Mouse (Mus musculus): ENCODE results near the gene Vars2. TPM values are rescaled to one million over a fixed set of nuclear protein-coding genes. Genes with fewer than 3 reads are reported as not detected.

The Vars2 gene
- 10 to 100 TPM; 11.1 to 15.2 TPM for polyA plus RNA-seq (2017; shearing (Covaris generic))

DNA sequence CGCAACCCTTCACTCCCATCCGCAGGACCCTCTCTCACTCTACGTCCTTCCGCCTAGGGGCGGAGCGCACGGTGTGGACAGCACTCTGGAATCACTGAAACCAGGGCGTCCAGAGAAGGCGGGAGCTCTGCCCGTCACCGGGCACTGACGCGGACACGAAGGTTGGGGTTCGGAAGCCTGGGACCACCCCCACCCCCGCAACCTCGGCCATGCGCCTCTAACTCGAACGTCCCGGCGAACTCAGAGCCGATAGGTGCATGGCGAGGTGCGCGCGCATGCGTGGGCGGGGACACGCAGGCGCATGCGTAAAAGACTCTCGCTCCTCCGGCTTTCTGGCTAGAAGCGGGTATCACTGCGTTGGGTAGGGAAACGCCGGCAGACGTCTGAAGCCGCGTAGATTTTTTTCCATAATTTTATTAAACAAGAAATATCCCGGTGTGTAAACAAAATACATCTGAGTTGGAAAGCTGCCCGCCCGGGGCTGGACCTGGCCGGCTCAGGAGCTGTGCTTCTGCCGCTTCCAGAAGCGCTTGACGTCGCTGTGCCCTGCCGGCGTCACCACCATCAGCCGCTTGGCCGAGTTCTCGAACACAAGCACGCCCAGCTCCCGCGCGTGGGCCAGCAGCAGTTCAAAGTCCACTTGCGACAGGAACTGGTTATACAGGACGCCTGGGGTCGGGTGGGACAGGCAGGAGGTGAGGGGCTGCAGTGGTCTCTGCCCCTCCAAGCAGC lies at the start of gene Vars2:
TSS of gene Vars2 (minus strand) at position 259 of the 732 bp plus-strand sequence.
- ATAC-seq = peak; percentile 81

DNA sequence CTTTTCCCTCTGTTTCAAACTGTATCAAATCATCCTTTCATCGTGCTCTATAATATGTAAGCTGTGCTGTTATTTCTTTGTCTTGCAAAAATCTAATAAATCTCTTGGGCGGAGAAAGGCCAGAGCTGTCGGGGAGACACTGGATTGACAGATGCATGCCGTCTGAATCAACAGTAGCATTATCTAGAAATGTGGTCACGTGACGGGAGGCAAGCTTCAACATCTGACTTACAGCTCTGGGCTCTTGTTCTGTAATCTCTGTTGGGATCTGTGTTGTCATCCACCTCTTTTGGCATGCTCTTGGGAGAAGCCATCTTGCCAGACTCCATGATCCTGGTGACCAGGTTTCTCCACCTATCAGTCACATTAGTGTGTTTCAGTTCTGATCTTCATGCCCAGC lies 49.7 kb upstream of the Vars2 start:
- ATAC-seq = no peak

DNA sequence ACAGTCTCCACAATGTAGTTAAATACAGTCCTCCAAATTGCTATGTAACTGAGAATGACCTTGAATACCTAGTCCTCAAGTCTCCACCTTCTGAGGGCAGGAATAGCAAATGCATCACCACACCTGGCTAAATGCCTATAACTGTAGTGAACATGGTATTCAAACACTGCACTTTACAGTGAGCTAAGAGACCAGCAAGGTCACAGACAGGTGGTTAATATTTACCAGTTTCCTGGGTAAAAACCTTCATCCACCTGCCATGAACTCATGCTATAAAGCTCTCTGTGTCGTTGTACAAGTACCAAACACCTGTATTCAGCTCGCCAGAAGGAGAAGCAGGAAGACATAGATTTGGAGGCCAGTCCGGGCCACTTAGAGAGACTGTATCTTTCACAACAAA lies 48.7 kb upstream of the Vars2 start:
- no peak for ATAC-seq

DNA sequence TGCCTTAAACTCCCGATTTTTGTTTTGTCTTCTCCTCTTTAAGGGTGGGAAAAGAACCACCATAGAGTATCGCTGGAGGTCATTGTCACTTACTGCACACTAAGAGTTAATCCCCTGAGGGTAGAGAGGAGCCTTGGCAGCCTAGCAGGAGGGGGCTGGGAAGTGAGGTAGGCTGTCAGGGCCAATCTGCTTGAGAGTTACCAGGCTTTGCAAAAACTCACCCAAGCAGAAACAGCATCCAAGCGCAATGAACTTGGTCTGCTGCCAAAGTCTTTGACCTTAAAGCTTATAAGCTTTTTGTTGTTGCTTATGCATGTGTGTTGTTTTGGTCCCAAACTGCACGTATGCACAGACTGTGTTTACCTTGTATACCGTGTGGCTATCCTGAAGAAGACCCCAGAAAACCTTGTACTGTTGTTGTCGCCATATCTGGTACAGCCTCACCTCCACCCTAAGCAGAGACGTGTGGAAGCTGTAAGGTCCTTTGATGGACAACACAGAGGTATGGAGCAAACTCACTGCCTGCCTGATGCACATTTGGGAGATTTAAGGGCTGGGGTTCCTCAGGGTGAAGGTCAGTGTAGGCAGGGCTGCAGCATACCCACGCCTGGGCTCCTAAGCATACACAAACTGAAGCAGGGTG lies 43.4 kb upstream of the Vars2 start:
- no peak for ATAC-seq

DNA sequence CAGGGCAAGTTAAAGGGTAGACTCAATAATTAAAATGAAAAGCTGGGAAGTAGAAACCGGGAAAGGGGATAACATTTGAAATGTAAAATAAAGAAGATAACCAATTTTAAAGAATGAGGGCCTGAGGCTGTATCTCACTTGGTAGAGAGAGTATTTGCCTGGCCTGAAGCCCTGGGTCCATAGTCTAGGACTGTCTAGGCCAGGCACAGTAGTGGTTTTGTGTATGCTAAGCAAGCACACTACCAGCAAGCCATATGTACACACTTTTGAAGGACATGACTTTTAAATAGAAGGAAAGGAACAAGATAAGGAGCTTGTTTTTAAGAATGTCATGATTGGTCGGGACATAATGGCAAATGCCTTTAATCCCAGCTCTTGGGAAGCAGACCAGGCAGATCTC lies 41.2 kb upstream of the Vars2 start:
- ATAC-seq = no peak

DNA sequence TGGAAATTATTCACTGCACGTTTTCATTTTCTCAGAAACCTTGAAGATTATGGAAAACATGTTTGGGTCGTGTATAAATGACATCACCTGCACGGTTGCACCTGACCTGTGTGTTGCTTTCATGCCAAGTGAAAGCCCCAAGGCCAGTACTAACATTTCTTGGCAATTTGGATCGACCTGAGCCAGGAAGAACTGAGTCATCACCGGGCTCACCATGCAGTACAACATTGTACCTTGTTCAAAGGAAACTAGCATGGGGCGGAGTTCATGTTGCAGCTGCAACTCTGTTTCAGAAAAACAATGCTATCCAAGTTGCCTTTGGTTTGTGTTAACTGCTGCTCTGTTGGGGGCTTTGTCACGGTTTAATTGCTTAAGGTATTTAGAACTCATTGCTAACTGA lies 40.5 kb upstream of the Vars2 start:
- ATAC-seq = peak; percentile 63

DNA sequence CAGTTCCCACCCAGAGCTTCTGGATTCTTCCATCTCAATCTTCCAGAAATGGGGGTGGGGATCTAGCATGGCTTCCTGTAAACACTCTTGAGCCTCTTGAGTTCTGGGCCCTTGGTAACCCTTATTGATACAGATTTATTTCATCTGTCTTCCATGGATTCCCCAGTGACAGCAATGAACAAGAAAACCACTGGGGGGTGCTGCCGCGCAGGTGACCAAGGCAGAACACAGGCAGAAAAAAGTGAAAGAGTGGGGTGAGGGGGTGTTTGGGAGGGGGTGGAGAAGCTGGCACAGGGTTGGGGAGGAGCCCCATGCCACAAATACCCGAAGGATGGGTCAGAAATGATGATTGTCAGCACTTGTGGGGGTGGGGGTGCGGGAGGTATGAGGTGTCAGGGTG lies 38.4 kb upstream of the Vars2 start:
- ATAC-seq = peak; percentile 33

DNA sequence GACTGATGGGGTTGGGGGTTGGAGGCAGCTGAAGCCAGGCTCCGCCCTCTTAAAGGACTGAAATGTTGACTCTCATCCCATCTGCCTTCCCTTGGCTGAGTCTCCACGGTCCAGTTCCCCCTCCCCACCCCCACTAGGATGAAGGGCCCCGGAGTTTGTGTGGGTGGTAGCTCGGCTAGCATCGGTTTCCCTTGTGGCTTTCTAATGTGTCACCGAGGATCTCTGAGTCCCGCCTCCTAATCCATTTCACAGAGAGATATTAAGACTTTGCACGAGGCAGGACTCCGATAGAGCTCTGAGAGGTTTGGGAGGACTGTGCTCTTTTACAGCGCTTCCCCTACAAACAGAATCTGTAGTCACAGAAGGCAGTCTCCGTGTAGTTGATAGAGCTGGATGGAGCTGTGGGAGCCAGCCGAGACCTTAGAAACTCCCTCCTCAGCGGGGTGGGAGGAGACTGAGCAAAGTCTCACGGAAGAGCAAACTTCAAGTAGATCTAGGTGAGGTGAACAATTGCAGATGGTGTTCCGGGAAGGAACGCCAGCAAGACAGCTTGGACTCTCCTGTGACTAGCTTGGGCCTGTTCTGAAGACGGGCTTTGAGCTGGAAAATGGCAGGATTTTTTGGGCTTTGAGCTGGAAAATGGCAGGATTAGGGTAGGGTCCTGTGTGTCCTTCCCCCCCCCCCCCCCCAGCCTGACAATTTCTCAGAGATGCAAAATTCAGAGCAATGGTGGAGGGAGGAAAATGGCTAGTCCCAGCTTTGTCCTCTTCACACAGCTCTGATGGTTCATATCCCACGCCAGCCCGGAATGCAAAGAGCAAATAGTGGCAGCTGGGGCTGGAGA lies 37.5 kb upstream of the Vars2 start, which contains the start of gene Ddr1:
TSS of gene Ddr1 (minus strand) at position 1 of the 844 bp plus-strand sequence.
- peak; percentile 63 for ATAC-seq

DNA sequence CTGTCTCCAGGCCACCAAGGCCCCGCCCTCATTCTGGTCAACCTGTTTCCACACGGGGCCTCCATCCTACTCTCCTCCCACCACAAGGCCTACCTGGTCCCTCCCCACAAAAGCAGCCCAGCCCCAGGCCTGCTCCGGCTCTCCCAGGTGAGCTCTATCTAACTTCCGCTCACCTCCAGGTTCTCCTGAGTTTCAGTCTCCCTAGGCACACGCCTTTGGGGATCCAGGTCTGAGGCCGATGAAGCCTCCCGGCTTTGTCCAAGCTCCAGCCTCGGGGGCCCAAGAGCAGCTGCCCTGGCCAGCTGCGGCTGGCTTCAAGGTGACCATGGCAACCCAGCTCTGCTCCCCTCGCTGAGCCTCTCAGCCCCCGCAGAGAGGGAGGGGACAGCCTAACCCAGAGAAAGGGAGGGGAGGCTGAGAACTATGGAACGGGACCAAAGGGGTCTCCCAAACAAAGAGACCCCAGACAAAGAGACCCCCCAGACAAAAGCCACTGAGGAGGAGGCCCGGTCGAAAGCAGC lies 36.4 kb upstream of the Vars2 start:
- no peak for ATAC-seq

DNA sequence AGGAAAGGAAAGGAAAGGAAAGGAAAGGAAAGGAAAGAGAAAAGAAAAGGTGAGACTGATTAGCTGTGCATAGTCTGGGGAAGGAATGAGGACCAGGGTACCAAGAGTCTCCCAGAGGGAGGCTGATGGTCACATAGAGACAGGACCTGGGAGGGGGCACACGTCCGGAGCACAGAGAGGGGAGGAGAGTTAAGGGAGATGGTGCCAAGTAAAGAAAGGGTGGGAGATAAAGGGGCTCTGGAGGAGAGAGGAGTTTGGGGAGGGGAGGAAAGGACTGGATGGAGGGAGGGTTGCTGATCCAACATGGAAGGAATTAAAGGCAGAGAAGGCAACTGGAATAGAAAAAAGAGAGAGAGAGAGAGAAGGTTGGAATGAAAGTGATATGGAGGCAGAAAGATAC lies 35.7 kb upstream of the Vars2 start:
- no peak for ATAC-seq

DNA sequence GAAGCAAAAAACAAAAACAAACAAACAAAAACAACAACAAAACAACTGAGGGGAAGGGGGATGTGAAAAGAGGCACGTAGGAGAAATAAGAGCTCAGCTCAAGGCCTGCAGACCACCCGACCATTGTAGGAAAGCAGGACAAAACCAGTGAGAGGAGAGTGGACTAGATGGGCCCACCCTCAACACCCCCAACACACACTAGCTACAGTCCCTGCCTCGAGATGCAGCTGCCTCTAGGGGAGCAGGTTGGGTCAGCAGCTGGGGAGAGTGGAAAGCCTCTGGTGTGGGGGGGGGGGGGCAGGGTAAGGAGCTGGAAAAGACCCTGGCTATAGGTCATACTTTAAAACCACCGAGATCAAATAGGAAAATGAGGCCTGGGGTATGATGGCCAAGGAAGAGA lies 35.2 kb upstream of the Vars2 start:
- ATAC-seq = no peak

DNA sequence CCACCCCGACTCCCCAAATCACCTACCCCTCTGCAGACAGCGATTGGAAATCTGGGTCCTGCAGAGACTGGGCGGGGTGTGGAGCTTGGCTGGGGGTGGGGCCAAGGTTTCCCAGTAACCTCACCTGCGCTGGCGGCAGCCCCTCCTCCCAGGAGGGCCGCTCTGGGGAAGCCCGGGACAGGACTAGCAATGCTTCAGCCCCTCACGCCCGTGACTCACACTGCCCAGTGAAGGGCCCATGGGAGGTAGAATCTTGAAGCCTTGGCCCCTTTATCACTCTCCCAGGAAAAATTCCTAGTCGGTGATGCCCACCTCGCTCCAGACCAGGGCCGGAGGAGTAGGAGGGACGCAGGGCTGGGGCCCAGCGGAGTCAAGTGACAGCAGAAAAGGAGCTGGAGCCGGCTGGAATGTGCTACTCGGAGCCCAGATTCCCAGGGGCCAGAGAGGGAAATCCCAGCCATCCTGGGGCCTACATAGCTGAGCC lies 34.6 kb upstream of the Vars2 start:
- ATAC-seq = no peak

DNA sequence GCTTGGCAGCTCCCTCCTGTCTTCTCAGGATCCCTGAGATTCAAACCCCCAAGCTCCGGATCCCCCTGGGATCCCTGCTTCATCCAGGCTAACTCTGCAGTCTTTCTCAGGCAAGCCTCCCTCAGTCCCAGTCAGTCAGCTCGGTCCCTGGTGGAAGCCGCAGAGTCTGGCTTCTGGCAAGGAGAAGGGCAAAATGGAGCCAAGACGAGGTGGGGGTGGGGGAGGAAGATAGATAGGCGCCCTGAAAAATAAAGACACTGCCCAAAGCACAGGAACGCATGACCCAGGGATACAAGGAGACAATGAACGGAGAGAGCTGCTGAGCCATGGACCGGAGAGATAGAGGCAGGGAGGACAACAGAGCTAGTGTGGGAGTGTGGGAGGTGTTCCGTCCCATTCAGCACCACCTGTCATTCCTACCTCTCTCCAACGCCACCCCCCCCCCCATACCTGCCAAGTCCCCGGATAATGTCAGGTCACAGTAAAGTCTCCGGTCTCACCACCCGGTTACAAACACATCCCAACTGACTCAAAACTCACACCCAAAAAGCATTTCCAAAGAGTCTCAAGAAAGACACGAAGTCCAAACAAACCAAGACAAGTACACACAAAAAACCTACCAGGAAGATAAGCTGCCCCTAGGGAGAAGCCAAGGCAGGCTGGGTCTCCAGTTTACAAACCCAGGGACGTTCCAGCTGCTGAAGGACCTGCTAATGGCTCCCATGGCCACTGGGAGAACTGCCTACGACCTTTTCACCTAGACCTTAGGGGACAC lies 34.0 kb upstream of the Vars2 start:
- ATAC-seq = no peak

DNA sequence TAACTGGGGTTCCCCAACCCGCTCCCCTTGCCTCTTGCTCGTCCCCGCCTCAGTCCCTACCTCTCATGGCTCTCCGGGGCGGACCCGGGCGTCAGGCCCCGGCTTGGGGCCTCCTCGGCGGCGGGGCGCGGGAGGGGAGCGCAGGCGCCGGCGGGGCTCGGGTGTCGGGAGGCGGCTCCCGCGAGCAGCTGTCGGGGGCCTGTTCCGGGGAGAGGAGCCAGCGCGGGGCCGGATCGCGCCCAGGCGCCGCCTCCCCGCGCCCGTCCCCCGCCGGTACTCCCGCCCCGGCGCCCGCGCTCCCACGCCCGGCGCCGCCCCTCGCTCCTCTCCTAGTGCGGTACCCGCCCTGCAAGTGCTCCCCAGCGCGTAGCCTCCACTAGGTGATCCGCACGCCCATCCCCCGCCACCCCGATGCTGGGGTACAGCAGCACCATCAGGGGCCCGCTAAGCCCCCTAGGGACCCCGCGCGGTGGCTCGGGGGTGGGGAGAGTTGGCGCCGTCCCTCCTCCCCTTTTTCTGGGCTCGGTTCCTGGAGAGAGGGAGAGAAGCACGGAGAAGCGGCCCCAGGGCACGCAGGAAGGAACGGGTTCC lies 33.1 kb upstream of the Vars2 start:
- peak; percentile 50 for ATAC-seq

DNA sequence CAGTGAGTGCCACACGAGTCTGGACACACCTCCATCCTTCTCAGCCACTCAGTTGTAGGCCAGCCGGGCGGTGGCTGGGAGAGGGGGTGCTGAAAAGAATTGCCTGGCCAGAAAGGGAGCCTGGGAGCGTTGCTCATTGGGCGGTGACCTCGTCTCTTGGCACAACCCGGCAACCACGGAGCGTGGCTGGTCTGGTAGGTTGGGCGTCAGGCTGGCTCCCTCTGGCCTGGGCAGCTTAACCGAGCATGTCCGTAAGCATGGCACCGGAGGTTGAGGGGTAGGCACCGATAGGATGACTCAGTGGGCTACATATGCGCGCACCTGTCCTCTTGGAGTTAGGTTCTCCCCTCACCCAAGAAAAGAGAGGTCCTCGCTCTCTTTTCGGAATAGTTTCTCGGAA lies 32.5 kb upstream of the Vars2 start:
- no peak for ATAC-seq

DNA sequence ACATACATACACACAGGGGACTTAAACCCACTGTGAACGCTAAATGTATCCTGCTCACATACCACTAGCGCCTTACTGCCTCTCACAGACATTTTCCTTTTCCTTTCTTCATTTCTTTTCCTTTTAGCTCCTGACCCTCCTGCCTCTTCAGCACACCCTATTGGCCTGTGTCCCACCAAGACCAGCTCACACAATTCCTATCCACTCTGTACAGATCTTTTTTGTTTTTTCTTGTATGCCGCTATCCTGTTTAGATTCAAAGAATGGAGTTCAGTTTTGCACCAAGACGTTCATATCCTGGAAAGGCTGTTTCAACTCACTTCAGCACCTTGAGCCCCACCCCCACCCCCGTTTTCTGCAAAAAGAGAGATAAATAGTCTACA lies 31.1 kb upstream of the Vars2 start:
- no peak for ATAC-seq

DNA sequence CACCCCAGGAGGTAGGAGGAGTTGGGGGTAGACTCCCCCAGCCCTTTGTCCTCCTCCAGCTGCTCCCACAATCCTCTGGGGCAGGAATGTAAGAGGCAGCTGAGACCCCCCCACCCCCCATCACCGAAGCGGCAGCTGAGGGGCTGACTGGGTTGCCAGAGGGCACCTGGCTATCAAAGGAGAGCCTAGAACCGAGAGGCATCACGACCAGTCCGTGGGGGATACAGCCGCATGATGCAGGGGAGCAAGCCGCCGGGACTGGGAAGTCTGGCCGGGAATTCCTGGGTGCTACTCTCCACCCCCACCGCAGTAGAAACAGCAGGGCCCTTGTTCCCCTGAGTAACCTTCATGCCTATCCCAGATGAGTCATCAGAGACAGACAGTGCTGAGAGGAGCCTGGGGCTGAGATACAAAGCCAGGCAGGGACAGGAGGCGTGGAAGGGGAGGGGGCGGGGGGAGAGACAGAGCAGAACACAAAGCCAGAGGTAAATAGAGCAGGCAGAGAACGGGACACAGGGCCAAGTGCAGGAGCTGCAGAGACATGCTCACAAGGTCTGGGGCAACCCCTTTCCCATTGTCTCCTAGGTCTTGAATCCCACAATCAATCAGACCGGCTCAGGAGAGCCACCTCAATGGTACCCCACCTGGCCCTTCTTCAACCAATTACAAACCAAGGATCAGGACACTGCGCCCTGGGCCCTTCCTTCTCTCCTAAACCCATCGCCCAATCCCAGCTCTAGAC lies 30.5 kb upstream of the Vars2 start:
- no peak for ATAC-seq

DNA sequence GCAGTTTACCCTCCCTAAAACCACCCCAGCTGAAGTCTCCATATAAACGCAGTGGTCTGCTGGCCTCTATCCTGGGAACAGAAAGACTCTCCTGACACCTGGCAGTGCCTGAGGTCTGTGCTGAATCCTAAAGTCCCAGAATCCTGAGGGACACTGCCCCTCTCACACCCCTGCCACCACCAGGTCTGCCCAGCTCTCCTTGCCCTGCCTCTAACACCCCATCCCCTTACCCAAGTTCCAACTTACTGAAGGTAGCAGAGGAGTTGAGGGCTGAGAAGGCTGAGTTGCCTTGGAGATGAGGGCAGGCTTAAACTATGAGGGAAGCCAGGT lies 30.0 kb upstream of the Vars2 start:
- no peak for ATAC-seq

DNA sequence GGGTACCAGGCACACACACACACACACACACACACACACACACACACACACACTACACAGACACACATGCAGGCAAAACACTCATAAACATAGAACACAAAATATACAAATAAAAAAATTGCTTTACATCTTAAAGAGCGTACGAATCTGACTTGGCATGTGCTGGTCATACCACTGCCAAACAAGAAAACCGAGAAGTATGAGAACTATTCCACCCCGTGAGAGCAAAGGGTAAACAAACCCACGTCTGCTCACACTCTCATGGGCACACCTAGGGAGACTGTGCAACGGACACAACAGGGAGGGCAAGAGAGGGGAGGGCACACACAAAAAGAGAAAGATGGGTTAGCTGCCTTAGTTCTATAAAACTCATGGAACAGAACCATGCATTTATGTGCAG lies 29.3 kb upstream of the Vars2 start:
- no peak for ATAC-seq

DNA sequence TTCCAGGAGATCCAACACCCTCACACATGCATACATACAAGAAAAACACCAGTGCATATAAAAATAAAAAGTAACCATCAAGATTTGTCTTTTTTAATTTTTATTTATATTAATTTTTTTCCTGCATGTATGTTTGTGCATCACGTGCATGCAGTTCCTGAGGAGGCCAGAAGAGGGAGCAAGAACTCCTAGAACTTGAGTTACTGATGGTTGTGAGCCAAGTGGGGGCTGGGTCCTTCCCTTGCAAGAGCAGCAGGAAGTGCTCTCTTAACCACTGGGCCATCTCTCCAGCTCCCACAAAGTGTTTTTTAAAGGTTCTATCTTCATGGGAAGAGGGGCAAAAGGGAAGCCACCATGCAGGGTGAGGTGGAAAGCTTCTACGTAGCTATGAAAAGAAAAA lies 27.9 kb upstream of the Vars2 start:
- ATAC-seq = no peak

DNA sequence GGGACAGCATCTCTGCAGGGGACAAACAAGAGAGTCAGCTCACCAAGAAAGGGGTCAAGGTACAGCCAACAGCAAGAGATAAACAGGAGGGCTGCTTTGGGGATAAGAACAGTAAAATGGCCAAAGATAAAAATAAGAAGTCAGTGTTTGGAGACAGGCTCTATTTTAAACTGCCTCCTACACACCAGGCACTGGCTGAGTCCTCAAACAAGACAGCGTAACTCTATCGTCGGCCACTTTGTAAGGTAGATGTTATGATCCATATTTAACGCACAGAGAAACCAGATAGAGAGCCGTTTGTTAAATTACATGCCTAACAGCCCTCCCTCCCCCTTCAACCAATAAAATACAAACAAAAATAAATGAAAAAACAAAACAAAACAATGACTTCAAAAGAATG lies 26.5 kb upstream of the Vars2 start:
- no peak for ATAC-seq
